Mouse (Mus musculus) limb, embryonic 14.5 days (tissue): Measurements from ENCODE around the gene Tsc22d4. TPM values are rescaled to one million over a fixed set of nuclear protein-coding genes. Genes with fewer than 3 reads are reported as not detected.

Experiments used
- ATAC-seq: fragments of 200-750 bp; cut with Nextera tagmentation; 2 replicates; pipeline ENCODE4 v1.8.0; 2017; ENCODE audit warnings: low read depth, moderate number of reproducible peaks, moderate TSS enrichment; ENCODE audit not compliant: low FRiP score
- DNase-seq: peaks from one replicate; pipeline ENCODE4 v3.0.0-alpha.2; 2015; ENCODE audit warnings: low spot score
- H3K27ac ChIP-seq: fragments of 300-500 bp; sonication (generic); replicated peaks from 2 replicates; pipeline ENCODE4 v1.5.1; 2014; ENCODE audit warnings: low read depth, mild to moderate bottlenecking, low read length, moderate library complexity, mixed read lengths
- H3K27me3 ChIP-seq: fragments of 300-500 bp; sonication (generic); 2 replicates; pipeline ENCODE4 v1.6.1; 2014; ENCODE audit warnings: low read length, mixed read lengths; ENCODE audit not compliant: control insufficient read depth, insufficient read depth
- H3K36me3 ChIP-seq: fragments of 300-500 bp; sonication (generic); 2 replicates; pipeline ENCODE4 v1.6.1; 2014; ENCODE audit warnings: mild to moderate bottlenecking, low read length, moderate library complexity, mixed read lengths; ENCODE audit not compliant: control insufficient read depth, insufficient read depth
- H3K4me1 ChIP-seq: fragments of 300-500 bp; sonication (generic); 2 replicates; pipeline ENCODE4 v1.6.1; 2014; ENCODE audit warnings: antibody characterized with exemption, low read length, mixed read lengths; ENCODE audit not compliant: control insufficient read depth, insufficient read depth
- H3K4me2 ChIP-seq: fragments of 300-500 bp; sonication (generic); replicated peaks from 2 replicates; pipeline ENCODE4 v1.6.1; 2014; ENCODE audit warnings: low read depth, mild to moderate bottlenecking, low read length, moderate library complexity; ENCODE audit not compliant: severe bottlenecking
- H3K4me3 ChIP-seq: fragments of 300-500 bp; sonication (generic); replicated peaks from 2 replicates; pipeline ENCODE4 v1.5.1; 2014; ENCODE audit warnings: low read length
- H3K9ac ChIP-seq: fragments of 300-500 bp; sonication (generic); 2 replicates; pipeline ENCODE4 v1.6.1; 2014; ENCODE audit warnings: mild to moderate bottlenecking, low read depth, low read length, moderate library complexity; ENCODE audit not compliant: severe bottlenecking
- H3K9me3 ChIP-seq: fragments of 300-500 bp; sonication (generic); 2 replicates; pipeline ENCODE4 v1.6.1; 2016; ENCODE audit warnings: low read length; ENCODE audit not compliant: control insufficient read depth
- POLR2A ChIP-seq: fragments of 200-500 bp; IDR thresholded peaks from 2 replicates; pipeline ENCODE4 v1.8.0; 2012; ENCODE audit warnings: inconsistent platforms, mild to moderate bottlenecking, moderate library complexity, borderline replicate concordance; ENCODE audit not compliant: insufficient read depth, insufficient read length; ENCODE audit errors: extremely low read depth
- WGBS: fragments of 180-500 bp; shearing (Covaris S2); extraction: QIAGEN DNeasy Blood & Tissue Kit; methylation state at CpG from one replicate; pipeline ENCODE4 v1.1.7; 2014; 5-methylcytosine and 5-hydroxymethylcytosine counted together
- polyA plus RNA-seq, 2 experiments: library from polyadenylated mRNA; depleted of rRNA in 1 of 2; stranded (reverse) in 1 of 2; unstranded in 1 of 2; fragments of >200 nt; fragmentation: Nextera tagmentation in 1 of 2; extraction: Ambion mirVana in 1 of 2; gene quantifications; 2 replicates each; pipeline versions ENCODE4 v1.2.1 to v1.2.3; 2012 to 2014

Tsc22d4 gene
- polyA plus RNA-seq, 2 experiments = 89.1 to 151 TPM

DNA sequence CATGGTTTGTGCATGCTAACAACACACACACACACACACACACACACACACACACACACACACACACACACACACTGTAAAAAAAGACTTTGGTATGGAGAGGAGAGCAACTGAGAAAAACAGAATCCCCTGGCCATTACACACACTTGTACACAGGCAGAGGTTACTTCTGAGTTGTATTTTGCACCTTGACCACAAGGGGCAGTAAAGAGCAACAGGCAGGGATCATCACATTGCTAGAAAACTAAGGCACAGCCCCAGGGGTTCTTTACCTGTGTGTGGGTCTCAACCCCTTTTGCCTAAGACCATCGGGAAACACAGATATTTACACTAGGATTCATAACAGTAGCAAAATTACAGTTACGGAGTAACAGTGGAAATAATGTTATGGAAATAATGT is 25.2 kb downstream of the Tsc22d4 start:
- TF ChIP-seq POLR2A = no peak
- no peaks in the 10 kb centered on the region for H3K27me3 ChIP-seq
- no peak overlapping the region for H3K27ac ChIP-seq
- no peaks in the 10 kb centered on the region for H3K4me1 ChIP-seq
- no peaks in the 10 kb centered on the region for H3K9me3 ChIP-seq
- DNase-seq (no peak), ATAC-seq (no peak; the same call in 1 of the 2 replicates)
- no peak overlapping the region for H3K9ac ChIP-seq
- no peak overlapping the region for H3K4me2 ChIP-seq
- no peaks in the 10 kb centered on the region for H3K36me3 ChIP-seq
- WGBS = 41% methylated on average over 2 of the region's 2 CpGs
- no peak overlapping the region for H3K4me3 ChIP-seq

DNA sequence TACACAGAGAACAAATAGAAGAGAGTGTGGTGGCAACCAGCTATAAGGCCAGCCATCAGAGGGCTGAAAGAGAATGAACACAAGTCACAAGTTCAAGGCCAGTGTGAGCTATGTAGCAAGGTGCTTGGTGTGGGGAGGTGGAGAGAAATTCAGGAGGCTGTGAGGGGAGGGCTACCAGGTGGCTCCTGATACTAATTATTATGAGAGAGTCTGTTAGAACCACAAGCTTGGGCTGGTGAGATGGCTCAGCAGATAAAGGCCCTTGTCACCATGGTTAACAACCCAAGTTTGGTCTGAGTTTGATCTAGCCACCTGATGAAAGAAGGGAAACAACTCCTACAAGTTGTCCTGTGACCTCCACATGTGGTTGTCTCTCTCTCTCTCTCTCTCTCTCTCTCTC is 27.2 kb downstream of the Tsc22d4 start:
- Histone ChIP-seq H3K27ac (no peak overlapping the region), H3K27me3 (no peaks in the 10 kb centered on the region), H3K9me3 (no peaks in the 10 kb centered on the region), H3K4me3 (no peak overlapping the region), H3K36me3 (no peaks in the 10 kb centered on the region), H3K9ac (no peak overlapping the region), H3K4me2 (no peak overlapping the region), H3K4me1 (peaks cover 7% of the 10 kb centered on the region)
- TF ChIP-seq POLR2A = no peak
- DNase-seq (no peak), ATAC-seq (no peak)

DNA sequence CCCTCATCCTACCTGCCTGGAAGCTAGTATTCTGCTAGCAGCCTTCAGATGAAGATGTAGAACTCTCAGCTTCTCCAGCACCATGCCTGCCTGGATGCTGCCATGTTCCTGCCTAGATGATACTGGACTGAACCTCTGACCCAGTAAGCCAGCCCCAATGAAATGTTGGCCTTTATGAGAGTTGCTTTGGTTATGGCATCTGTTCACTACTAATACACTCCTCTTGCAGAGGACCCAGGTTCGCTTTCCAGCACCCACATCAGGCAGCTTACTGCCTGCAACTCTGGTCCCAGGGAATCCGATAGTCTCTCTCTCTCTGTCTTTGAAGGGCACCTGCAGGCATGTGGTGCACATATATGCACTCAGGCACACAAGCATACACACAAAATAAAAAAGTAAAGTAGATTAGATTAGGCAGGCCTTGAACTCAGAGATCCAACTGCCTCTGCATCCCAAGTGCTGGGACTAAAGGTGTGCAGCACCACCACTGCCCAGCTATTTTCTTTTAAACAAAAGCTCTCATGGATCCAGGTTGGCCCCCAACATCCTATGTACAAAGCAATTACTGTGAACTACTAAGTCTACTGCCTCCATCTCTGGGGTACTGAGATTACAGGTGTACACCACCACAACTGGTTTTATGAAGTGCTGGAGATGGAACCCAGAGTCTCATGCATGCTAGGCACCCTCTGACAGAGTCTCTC is 30.2 kb downstream of the Tsc22d4 start:
- ATAC-seq (no peak), DNase-seq (no peak)
- Histone ChIP-seq H3K4me2 (no peak overlapping the region; the same call in 1 of the 2 replicates), H3K9me3 (no peaks in the 10 kb centered on the region), H3K27me3 (no peaks in the 10 kb centered on the region), H3K4me1 (peaks cover 19% of the 10 kb centered on the region), H3K36me3 (peaks cover 12% of the 10 kb centered on the region), H3K9ac (no peak overlapping the region), H3K27ac (peak overlapping the region; percentile 20), H3K4me3 (no peak overlapping the region)
- no peak for TF ChIP-seq POLR2A
- WGBS = 81% methylated on average over 2 of the region's 2 CpGs

DNA sequence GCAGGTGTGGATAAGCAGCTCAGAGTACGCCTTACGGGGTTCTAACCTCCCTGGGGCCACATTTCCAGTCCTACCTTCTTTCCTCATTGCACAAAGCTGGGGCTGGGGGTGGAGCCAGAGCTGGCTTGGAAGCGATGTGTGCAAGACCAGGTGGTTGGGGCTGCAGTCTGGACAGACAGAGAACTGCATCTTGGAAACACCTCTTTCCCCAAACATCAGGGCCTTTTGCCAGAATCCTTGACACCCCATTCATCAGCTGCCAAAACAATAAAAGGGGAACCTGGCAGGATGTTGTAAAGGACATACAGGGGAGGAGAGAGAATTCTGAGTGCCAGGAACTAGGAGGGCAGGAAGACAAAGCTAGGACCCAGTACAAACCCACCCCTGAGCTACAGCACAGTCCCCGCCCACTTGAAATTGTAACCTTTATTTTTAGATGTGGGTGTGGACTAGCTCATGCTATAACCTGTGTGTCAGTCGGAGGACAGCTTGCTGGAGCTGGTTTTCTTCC is 30.9 kb downstream of the Tsc22d4 start:
- TF ChIP-seq POLR2A = no peak
- Histone ChIP-seq H3K27me3 (no peaks in the 10 kb centered on the region), H3K36me3 (peaks cover 19% of the 10 kb centered on the region), H3K4me3 (no peak overlapping the region), H3K9ac (no peak overlapping the region), H3K27ac (peak overlapping the region; percentile 33), H3K9me3 (no peaks in the 10 kb centered on the region), H3K4me2 (no peak overlapping the region; the same call in 1 of the 2 replicates), H3K4me1 (peaks cover 19% of the 10 kb centered on the region)
- 8% methylated on average over 5 of the region's 5 CpGs for WGBS
- ATAC-seq (no peak; the same call in 1 of the 2 replicates), DNase-seq (peak; percentile 66)

DNA sequence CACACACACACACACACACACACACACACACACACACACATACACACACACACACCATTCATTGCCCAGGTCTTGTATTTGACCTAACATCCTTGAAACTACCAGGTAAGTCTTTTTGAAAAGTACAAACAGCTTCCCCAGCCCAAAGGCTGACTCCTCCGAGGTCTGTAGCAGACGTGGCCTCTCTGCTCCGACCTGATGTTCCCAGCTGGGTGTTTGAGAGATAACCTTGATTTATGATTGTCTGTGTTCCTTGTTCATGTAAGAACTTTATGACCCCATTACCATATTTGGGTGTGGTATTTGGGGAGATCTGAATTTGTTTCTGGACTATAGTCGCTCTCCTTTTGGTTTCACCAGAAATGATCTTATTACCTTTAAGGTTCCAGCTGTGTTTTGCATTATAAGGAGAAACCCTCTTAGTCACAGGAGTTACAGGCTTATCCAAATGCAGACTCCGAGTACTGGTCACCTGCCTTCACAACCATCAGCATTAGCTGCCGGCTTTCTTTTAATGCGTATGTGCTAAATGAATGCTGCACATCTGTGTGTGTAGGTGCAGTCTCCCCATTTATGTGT is 31.8 kb downstream of the Tsc22d4 start:
- ATAC-seq (no peak), DNase-seq (no peak)
- Histone ChIP-seq H3K4me3 (no peak overlapping the region), H3K27me3 (no peaks in the 10 kb centered on the region), H3K9ac (no peak overlapping the region), H3K36me3 (peaks cover 28% of the 10 kb centered on the region), H3K4me2 (no peak overlapping the region), H3K27ac (no peak overlapping the region), H3K4me1 (peaks cover 19% of the 10 kb centered on the region), H3K9me3 (no peaks in the 10 kb centered on the region)
- no peak for TF ChIP-seq POLR2A
- WGBS = 64% methylated on average over 7 of the region's 7 CpGs
